Mouse (Mus musculus) embryonic facial prominence, embryonic 11.5 days (tissue): Measurements from ENCODE around the gene Foxn3. TPM values are rescaled to one million over a fixed set of nuclear protein-coding genes. Genes with fewer than 3 reads are reported as not detected.

Source experiments
- ATAC-seq: fragments of 200-750 bp; cut with Nextera tagmentation; replicated peaks from 2 replicates; pipeline ENCODE4 v1.8.0; 2017; ENCODE audit warnings: low read depth; ENCODE audit not compliant: insufficient number of reproducible peaks, low FRiP score, low TSS enrichment
- DNase-seq: peaks from one replicate; pipeline ENCODE4 v3.0.0-alpha.2; 2015; ENCODE audit warnings: low spot score
- H3K27ac ChIP-seq: fragments of 300-500 bp; sonication (generic); replicated peaks from 2 replicates; pipeline ENCODE4 v1.5.1; 2014; ENCODE audit warnings: mild to moderate bottlenecking, low read depth, low read length, control low read depth
- H3K27me3 ChIP-seq: fragments of 300-500 bp; sonication (generic); 2 replicates; pipeline ENCODE4 v1.6.1; 2014; ENCODE audit warnings: mild to moderate bottlenecking, low read length, moderate library complexity, mixed read lengths; ENCODE audit not compliant: control insufficient read depth, insufficient read depth
- H3K36me3 ChIP-seq: fragments of 300-500 bp; sonication (generic); replicated peaks from 2 replicates; pipeline ENCODE4 v1.6.1; 2014; ENCODE audit warnings: low read depth, mild to moderate bottlenecking, low read length, moderate library complexity, mixed read lengths; ENCODE audit not compliant: control insufficient read depth, insufficient read depth
- H3K4me1 ChIP-seq: fragments of 300-500 bp; sonication (generic); 2 replicates; pipeline ENCODE4 v1.6.1; 2014; ENCODE audit warnings: low read length, mixed read lengths; ENCODE audit not compliant: control insufficient read depth, insufficient read depth
- H3K4me2 ChIP-seq: fragments of 300-500 bp; sonication (generic); 2 replicates; pipeline ENCODE4 v1.6.1; 2014; ENCODE audit warnings: low read depth, mild to moderate bottlenecking, control low read depth, low read length, moderate library complexity
- H3K4me3 ChIP-seq: fragments of 300-500 bp; sonication (generic); 2 replicates; pipeline ENCODE4 v1.5.1; 2014; ENCODE audit warnings: low read depth, low read length, control low read depth
- H3K9ac ChIP-seq: fragments of 300-500 bp; sonication (generic); replicated peaks from 2 replicates; pipeline ENCODE4 v1.6.1; 2014; ENCODE audit warnings: mild to moderate bottlenecking, control low read depth, low read length
- H3K9me3 ChIP-seq: fragments of 300-500 bp; sonication (generic); replicated peaks from 2 replicates; pipeline ENCODE4 v1.6.1; 2016; ENCODE audit warnings: mild to moderate bottlenecking, low read length, inconsistent platforms, mixed read lengths; ENCODE audit not compliant: control insufficient read depth
- WGBS: fragments of 180-500 bp; shearing (Covaris S2); extraction: QIAGEN DNeasy Blood & Tissue Kit; methylation state at CpG from one replicate; pipeline ENCODE4 v1.1.7; 2014; 5-methylcytosine and 5-hydroxymethylcytosine counted together
- polyA plus RNA-seq: library from polyadenylated mRNA; unstranded; fragments of >200 nt; fragmentation: Nextera tagmentation; extraction: Ambion mirVana; gene quantifications from 2 replicates; pipeline ENCODE4 v1.2.1, GENCODE M21; 2014

Foxn3 gene
- polyA plus RNA-seq, 1 experiment from 2014 or later = 80.5 TPM

DNA sequence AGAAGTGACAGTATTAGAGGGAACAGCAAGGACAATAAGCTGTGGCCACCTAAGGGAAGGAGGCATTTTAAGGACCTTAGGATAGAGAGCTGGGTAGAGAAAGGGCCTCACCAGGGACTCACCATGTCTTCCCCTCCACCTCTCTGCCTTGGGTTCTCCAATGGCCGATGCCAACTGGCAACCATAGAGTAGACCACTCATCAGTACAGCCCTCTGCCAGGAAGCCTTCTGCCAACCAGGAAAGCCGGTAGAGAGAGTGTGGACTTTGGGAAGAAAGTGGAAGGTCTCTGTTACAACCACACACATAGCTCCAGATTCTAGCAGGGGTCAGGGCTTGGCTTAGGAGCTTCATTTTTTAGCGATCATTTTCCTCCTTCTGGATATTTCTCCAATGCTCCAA lies 38.5 kb upstream of the Foxn3 start:
- Histone ChIP-seq H3K36me3 (no peaks in the 10 kb centered on the region), H3K27ac (no peak overlapping the region), H3K9ac (no peak overlapping the region), H3K27me3 (no peaks in the 10 kb centered on the region), H3K4me2 (no peak overlapping the region), H3K4me1 (no peaks in the 10 kb centered on the region), H3K4me3 (no peak overlapping the region), H3K9me3 (no peaks in the 10 kb centered on the region)
- ATAC-seq (no peak), DNase-seq (no peak)
- 88% methylated on average over 3 of the region's 3 CpGs for WGBS

DNA sequence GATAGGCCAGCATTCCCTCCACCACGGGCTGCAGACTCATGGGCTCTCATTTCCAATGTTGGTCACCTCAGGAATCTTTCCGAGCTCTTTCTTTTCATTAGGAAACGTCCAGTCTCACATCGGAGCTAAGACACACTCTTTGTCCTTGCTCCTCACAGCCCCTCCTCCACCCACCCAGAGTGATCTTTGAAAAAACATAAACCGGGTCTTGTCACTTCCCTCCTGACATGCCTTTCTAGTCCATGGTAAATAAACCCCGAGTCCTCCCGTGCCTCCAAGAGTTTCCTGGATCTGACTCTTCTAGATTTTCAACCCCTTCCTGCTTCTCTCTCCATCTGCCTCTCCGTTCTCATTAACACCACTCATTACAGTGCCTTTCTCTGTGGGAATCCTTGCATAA lies 38.0 kb upstream of the Foxn3 start:
- Histone ChIP-seq H3K4me3 (no peak overlapping the region), H3K4me2 (no peak overlapping the region), H3K27ac (no peak overlapping the region), H3K27me3 (no peaks in the 10 kb centered on the region), H3K36me3 (no peaks in the 10 kb centered on the region), H3K9me3 (no peaks in the 10 kb centered on the region), H3K9ac (no peak overlapping the region), H3K4me1 (no peaks in the 10 kb centered on the region)
- no peak for ATAC-seq
- DNase-seq = no peak
- 51% methylated on average over 8 of the region's 8 CpGs for WGBS

GRCm38 (mm10) chr12:99599606-99600005 lies 36.2 kb upstream of the Foxn3 start:
- Histone ChIP-seq H3K27ac (no peak overlapping the region), H3K36me3 (no peaks in the 10 kb centered on the region), H3K9ac (no peak overlapping the region), H3K9me3 (no peaks in the 10 kb centered on the region), H3K4me3 (no peak overlapping the region), H3K4me2 (no peak overlapping the region), H3K4me1 (no peaks in the 10 kb centered on the region), H3K27me3 (no peaks in the 10 kb centered on the region)
- ATAC-seq = no peak
- peak; percentile 14 for DNase-seq
- 50% methylated on average over 7 of the region's 7 CpGs for WGBS

GRCm38 (mm10) chr12:99596397-99596796 lies 33.0 kb upstream of the Foxn3 start:
- Histone ChIP-seq H3K4me2 (no peak overlapping the region), H3K4me3 (no peak overlapping the region), H3K9me3 (peaks cover 3% of the 10 kb centered on the region), H3K4me1 (no peaks in the 10 kb centered on the region), H3K9ac (no peak overlapping the region), H3K27ac (no peak overlapping the region), H3K27me3 (no peaks in the 10 kb centered on the region), H3K36me3 (no peaks in the 10 kb centered on the region)
- WGBS = 88% methylated on average over 2 of the region's 2 CpGs
- ATAC-seq (no peak), DNase-seq (no peak)

GRCm38 (mm10) chr12:99587338-99587737 lies 24.0 kb upstream of the Foxn3 start:
- WGBS = 87% methylated on average over 3 of the region's 3 CpGs
- no peak for ATAC-seq

DNA sequence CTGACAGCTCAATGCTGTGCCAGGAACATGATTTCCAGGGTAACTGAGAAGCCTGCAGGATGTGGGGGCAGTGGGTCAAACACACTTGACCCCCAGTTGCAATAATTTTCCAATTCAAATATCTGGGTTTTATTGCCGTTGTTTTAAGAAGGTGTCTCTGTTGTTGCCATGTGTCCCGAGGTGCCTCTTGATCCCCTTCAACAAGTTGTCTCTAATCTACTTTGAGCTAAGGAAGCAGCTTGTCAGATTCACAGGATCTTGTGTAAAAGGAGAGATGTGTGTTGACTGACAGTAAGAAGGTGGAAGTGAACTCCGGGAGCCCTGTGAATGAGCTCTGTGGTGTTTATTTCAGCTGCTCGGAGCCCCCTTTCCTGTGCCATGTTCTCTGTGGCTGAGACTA lies 16.6 kb upstream of the Foxn3 start:
- Histone ChIP-seq H3K9me3 (no peaks in the 10 kb centered on the region), H3K27me3 (no peaks in the 10 kb centered on the region), H3K4me3 (no peak overlapping the region), H3K27ac (no peak overlapping the region), H3K4me2 (no peak overlapping the region), H3K4me1 (no peaks in the 10 kb centered on the region), H3K9ac (no peak overlapping the region), H3K36me3 (no peaks in the 10 kb centered on the region)
- ATAC-seq (no peak), DNase-seq (no peak)
- 63% methylated on average over 4 of the region's 4 CpGs for WGBS

More at GRCm38 (mm10) chr12:99587338-99587737, 24.0 kb upstream of the Foxn3 start:
- Histone ChIP-seq H3K36me3 (no peaks in the 10 kb centered on the region), H3K27ac (no peak overlapping the region), H3K27me3 (no peaks in the 10 kb centered on the region), H3K4me1 (no peaks in the 10 kb centered on the region), H3K4me3 (no peak overlapping the region), H3K9me3 (peaks cover under 1% of the 10 kb centered on the region), H3K4me2 (no peak overlapping the region), H3K9ac (no peak overlapping the region)
- no peak for DNase-seq

DNA sequence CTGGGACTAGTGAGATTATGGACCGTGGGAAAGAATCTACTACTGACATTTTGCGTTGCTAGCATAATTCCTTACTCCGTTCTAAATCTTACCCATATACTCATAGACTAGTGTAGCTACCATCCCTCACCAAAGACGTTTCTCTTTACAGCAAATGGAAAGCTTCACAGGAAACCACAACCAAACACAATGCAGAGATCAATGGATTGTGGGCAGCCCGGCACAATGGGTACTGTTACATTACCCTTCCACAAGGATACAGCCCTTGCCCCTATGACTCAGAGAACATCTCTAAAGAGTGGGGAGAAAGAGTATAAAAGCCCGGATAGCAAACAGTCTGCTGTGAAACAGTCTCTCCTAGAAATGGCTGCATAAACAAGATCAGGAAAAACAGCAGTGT lies 13.3 kb upstream of the Foxn3 start:
- Histone ChIP-seq H3K4me3 (no peak overlapping the region), H3K27me3 (no peaks in the 10 kb centered on the region), H3K36me3 (no peaks in the 10 kb centered on the region), H3K4me1 (no peaks in the 10 kb centered on the region), H3K9me3 (no peaks in the 10 kb centered on the region), H3K4me2 (no peak overlapping the region), H3K9ac (no peak overlapping the region), H3K27ac (no peak overlapping the region)
- 72% methylated on average over 6 of the region's 6 CpGs for WGBS
- DNase-seq (no peak), ATAC-seq (no peak)

DNA sequence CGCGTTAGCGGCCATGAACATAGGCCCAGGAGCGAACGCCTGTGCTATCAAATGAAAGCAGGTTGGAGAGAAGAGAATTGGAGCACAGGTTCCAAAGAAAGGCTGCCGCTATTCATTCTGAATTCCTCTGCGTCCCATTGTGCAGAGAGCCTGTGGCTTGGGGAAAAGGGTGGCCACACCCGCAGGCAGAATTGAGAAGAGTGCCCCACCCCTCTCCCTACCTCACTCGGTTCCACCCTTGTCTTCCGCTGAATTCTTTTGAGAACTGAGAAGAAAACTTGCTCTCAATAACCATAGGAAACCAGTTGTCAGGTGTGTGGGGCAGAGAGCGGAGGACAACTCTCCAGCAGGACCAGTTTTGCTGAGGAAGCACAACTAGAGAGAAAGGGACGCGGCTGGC lies 10.9 kb upstream of the Foxn3 start:
- 54% methylated on average over 13 of the region's 13 CpGs for WGBS
- Histone ChIP-seq H3K9ac (no peak overlapping the region), H3K36me3 (no peaks in the 10 kb centered on the region), H3K4me1 (no peaks in the 10 kb centered on the region), H3K27ac (no peak overlapping the region), H3K27me3 (no peaks in the 10 kb centered on the region), H3K4me2 (no peak overlapping the region), H3K9me3 (no peaks in the 10 kb centered on the region), H3K4me3 (no peak overlapping the region)
- ATAC-seq (no peak), DNase-seq (peak; percentile 8)
